Mouse (Mus musculus): ENCODE results near the gene Zbtb20.

Zbtb20 gene

DNA sequence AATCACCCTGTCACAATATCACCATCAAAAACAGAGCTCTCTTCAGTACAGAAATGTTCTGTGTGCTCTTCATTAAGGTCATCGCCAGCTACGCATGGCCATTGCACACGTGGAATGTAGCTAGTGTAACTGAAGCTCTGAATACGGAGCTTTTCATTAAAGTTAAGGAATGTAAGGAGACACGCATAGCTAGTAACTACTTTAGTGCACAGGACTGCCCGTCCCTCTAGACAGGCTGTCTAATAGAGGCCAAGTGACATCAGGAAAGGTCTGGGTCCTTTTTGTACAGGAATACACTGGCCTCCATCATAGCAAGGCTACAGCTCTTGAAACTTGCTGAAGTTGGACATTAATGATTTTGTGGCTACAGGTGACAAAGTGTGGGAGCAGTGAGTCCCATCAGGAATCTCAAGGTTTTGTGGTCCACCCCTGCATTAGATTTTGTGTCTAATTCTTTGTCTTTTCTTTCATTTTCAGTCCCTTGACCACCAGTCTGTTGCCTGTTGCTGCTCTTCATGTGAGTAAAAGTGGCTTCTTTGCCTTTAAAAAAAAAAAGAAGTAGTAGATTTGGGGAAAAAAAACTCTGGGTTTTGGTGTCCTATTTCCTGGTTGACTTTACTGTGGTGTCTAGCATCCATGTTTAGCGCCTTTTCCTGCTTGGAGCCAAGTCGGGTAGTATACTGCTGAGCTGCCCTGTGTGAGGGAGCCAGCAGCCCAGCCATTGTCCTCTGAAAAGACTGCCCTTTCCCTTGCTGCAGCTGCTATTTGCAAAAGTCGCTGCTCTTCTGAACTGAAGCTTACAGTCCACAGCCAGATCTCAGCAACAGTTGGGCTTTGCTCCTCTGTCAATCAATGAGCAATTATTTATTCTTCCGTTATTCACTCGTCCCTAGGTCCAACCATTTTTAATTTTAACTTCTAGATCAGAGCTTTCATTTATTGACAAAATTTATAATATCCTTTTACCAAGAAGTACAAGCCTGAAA lies 587.1 kb downstream of the Zbtb20 start:
- DNase-seq: peak; percentile 35

DNA sequence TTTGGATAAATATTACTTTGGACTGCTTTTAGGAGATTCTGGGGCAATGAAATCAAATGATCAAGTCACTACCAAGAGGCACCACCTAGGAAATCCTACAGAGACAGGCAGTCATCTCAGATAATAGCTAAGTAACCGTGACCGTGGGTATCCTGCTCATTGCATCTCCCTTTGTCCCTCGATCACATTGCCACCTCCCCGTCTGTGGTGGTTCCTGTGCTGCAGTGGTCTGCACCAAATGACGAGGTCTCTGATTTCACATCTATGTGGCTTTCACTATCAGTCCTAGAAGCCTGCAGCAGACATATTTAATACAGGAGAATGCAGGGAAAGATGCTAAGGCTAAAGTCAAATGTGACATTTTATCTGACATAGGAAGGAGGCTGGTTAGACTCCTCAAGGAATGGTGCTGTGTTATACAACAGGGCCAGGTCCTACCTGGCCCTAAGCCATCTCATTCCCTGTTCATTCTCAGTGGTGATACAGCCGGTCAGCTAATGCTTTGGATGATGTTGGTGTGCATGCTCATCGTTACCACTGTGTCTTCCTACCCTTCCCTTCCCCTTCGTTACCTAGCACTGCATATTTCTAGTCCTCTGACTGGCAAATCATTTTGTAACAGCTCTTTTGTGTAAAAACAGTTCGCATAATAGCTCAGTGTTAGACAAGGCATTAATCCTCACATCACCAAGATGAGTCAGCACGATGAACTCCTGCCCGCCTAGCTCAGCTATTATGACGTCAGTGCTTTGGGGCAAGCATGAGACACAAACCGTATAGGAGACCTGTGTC lies 588.2 kb downstream of the Zbtb20 start:
- no peak for DNase-seq

DNA sequence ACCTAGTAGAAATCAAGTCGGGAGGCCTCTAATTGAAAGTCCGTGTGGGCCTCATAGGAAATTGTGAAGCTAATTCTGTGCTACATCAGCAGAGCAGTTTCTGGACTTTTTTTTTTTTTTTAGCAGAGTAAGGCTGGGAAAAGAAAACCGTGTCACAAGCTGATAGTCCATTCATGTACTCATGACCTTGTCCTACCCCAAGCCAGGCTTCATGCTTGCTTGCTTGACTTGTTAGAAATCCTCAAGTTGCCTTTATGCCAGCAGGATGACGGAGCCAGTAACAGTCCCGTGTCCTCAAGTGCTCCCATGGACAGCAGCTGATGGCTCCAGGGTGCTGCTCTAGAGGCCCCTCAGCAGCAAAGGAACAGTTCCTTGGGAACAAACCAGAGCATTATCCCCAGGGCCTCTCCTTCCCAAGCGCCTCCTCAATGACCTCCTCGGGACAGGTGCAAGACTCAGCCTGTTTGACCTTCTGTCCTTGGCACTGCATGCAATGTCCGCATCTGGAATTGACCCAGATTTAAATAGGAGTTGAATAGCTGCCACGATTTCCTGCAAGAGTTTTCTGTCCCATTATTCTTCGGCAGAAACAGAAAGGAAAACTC lies 588.9 kb downstream of the Zbtb20 start:
- peak; percentile 85 for DNase-seq

DNA sequence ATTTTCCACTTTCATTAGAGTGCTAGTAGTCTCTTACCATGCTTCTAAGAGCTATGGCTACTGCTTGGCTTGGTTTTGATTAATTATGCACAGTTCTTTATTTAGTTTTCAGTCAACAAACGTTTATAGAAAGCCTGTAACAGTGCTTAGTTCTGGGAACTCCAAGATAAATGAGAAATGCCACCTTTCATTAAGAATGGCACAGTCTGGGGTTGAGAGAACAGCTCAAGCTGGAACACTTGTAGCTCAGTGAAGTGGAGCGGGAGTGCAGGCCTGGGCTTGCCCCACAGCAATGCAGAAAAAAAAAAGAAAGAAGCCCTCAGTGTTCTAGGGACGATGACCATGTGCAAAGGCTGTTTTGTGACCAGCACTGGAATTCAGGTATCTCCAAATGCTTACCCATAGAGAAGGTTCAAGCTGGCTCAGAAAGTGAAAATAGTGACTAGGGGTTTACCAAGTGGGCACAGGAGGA lies 589.7 kb downstream of the Zbtb20 start:
- DNase-seq: no peak

DNA sequence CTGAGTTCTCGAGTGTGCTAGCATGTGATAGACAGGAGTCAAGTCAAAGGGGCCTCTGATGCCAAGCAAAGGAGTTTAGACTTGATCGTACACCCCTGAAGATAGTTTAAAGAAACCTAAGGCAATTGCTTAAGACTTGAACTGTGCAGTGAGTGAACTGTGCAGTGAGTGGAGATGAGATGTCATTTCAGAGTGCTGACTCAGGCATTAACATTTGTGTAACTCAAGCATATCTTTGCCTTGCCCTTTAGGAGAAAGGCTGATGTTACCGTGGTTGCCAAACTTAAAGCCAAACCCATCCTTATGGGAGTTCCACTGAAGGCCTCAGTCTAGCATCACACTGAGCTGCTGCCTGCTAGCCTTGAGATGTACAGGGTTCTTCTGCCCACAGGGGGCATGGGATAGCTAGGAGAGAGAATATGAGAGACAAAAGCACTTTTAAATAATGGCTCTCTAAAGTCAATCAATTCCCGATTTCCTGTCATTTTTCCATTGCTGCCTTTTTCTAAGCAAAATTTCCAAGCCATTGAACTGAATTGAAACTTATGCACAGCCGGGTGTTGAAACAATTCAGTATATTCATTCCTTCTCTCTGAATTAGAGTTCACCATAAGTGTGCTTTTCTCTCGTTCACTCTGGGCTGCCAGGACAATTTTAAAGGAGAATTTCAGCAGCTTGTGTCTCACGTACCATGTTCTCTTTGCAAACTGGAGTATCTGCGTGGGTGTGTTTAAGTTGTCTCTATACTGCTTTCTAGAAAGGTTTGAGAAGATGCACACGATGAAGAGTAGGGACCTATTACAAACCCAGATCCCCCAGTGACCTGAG lies 590.5 kb downstream of the Zbtb20 start:
- no peak for DNase-seq

DNA sequence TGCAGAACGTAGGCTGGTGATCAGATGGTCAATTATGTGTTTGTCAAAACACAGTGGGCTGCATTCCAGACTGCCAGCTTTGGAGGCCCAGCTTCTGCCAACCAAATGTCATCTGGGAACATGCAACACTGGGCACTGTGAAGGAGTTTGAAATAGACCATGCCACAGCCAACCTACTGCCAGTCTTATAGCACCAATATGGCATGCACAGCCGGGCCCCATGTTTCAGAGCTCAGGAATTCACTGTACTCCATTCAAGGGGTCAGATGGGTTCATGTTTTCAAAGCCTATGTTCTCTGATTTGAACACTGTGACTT lies 591.0 kb downstream of the Zbtb20 start:
- no peak for DNase-seq

DNA sequence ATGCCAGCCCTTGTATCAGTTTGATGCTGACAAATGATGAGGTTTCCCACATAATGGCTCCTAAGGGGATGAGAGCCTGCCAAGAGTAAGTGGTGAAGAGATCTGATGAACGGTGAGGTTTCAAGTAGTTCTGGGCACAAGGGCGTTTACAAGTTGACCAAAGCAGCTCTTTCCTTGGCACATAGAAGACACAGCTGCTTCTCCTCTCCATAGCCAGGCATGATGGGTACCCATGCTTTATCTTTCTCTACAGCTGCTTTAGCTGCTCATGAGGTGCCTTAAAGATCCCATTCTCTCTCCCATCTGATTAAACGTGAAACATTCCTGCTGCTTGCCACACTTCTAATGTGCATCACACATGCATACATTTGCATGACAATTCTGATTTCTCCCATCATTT lies 595.4 kb downstream of the Zbtb20 start:
- no peak for DNase-seq

DNA sequence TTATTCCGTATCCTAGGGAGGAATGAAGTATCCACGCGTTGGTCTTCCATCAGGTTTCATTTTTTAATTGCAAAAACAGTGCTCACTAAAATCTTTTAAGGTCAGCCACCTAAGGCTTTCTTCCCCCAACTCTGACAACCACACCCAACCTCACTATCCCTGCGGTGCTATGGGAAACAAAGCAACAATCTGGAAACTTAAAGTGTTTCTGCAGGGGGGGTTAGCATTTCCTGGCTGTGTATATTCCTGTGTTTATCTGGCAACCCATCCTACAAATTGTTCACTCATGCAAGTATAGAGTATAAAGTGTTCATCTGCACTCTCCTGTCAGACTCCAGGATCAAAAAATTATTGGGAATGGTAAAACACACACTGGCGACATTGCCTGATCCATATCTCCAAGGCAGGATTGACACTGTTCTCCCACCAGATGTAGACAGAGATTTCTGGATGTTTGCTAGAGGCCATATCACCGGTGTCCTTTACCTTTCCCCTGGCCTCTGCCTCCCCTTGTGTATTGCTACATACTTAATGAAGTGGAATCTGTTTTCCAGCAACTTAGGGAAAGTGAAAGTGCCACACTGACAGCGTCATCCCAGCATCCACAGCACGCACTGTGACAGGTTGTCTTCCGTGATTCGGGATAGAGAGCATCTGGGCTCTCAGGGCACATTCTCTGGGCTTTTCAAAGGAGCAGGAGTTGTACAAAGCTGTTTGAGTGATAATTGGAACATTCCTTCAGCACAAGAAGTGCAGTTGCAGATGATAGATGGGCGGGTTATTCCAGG lies 599.5 kb downstream of the Zbtb20 start:
- DNase-seq: no peak

DNA sequence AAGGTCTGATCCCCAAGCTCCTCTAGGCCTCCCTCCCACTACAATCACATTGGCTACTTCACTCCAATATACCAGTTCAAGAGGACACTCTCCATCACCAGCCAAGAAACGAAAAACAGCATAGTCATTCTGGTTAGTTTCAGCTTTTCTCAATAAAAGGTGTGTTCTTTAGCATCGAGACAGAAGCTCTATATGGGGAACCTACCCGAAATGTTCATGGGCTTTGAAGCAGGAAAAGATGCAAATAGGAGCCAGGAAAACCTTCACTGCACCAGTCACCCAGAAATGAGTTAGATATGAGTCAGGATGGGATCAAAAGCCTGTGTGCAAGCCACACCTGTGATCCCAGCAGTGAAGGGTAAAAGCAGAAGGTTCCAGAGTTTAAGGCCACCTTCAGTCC lies 601.2 kb downstream of the Zbtb20 start:
- no peak for DNase-seq

DNA sequence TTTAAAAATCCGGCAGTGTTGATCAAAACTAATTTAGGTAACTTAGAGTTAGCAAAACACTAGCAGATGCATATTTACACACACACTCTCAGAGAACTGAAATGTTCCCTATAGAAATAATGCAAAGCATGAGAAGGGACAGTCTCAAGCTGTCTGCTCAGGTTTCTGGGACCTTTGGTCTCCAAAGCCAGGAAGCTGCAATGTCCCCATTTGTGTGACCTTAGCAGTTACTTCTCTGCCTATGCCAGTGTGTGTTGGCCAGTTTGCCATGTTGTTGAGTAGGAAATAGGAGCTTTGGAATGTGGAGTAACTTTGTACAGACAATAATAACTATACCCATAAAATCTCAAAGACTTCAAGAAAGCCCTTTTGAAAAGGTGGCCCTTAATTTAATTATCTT lies 602.7 kb downstream of the Zbtb20 start:
- no peak for DNase-seq

DNA sequence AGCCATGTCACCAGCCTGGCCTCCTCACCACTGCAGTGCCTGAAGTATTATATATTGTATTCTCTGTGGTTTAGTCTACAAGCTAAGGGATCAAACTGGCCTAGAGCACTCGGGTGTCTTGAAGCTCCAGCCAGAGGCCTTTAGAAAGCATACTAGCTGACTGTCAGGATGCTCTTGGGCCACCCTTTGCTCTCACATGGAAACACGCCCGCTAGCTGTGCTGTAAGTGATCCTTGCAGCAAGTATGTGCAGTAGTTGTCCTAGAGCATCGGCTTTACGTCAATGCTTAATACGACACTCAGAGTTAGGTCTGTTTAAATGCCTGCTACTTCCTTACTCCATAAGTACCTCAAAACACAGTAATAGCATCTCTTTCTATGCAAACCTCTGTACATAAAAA lies 604.9 kb downstream of the Zbtb20 start:
- DNase-seq: no peak

DNA sequence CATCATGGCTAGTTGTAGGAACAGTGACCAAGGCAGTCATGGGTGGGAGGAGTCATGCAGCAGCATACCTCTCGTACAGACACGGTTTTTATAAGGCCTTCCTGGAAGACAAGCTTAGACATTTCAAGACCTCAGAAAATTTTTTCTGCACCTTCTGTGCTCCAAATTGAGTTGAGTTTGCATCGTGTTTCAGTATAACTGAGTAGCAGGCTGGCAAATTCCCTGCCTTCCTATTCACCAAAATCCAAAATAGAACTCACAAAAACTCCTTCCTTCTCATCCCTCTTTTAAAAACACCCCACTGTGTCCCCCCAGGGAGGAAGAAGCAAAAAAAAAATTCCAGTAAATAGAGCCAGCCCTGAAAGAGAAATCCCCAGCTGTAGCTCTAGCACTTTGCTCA lies 606.4 kb downstream of the Zbtb20 start:
- DNase-seq: no peak

DNA sequence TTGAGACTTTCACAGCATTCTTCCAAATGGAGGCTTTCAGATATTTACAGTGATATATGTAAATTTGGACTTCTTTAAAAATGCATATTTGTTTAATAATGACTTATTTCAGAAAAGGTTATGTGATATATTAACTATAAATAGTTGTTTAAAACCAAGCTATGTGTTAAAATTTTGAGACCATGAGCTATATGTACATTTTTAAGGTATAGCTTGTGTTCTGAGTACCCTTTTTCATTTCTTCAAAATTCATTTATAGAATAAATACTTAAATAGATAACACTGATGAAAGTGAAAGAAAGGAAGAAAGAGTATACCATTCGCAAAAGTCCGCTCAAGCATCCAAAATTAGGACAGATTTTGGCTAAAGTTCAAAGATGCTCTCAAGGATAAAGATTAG lies 607.1 kb downstream of the Zbtb20 start:
- no peak for DNase-seq

DNA sequence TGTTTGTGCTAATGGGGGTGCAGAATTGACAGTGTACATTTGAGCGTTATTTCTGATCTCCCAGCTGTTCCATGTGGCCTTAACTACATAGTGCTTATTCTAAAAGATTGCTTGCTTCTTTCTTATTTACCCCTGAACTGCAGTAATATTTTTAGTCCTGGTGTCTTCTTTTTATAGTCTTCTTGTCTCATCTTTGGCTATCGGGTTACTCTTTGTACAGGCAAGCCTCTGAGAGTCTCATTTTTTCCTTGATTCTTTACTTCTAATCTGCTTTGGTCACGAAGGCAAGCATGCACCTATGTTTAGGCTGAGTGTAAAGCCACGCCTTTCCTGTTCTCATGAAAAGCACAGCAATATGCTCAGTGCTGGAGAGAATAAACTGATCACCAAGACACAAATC lies 608.7 kb downstream of the Zbtb20 start:
- DNase-seq: no peak

DNA sequence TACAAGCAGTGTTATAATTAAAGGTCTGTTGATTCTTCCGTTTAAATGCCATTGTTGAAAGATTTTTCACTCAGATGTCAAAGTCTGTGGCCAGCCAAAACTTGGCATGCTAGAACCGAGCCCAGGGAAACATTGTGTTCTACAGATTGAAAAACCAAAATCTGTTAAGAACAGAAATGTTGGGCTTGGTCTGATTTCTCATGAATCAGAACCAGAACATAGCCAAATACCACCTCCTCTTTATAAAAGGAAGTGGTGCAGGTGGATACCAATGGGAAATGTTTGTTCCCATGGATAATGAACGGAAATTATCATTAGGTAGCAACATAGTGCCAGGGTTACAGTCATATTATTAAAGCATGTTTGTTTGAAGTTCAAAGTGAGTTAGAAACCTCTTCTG lies 613.7 kb downstream of the Zbtb20 start:
- DNase-seq: no peak

DNA sequence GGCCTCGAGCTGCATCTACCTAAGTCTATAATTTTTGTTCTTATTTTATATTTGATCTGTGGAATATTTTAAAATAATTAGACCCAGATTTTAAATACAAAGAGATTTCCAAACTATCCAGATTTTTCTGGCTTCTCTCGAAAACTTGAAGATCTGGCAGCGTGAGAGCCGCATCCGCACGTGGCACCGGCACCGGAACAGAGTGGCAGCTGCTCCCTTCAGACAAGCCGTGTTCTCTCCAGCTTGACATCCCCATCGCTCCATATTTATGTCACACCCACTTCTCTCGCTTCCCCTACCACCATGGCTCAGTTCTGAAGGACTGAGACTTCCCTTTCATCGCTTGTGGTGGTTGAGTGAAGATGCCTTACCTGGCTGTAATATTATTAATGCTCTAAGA lies 614.3 kb downstream of the Zbtb20 start:
- DNase-seq: no peak

DNA sequence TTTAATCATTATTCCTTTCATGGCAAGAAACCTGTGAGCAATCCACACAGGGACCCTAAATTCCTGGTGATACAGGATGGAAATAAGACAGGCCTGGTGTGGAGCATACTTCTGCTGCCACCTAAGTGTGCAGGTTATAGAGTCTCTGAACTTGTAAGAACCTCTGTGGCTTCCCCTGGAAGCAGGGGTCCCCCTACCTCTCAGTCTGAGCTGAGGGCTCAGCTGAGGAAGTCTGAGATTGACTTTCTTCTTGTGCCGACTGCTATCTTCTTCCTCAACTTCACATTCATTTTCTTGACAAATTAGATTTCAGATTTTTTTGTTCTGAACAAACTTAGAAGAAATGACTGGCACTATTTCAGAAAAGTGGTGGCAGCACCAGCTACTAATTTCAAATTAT lies 617.2 kb downstream of the Zbtb20 start:
- no peak for DNase-seq

DNA sequence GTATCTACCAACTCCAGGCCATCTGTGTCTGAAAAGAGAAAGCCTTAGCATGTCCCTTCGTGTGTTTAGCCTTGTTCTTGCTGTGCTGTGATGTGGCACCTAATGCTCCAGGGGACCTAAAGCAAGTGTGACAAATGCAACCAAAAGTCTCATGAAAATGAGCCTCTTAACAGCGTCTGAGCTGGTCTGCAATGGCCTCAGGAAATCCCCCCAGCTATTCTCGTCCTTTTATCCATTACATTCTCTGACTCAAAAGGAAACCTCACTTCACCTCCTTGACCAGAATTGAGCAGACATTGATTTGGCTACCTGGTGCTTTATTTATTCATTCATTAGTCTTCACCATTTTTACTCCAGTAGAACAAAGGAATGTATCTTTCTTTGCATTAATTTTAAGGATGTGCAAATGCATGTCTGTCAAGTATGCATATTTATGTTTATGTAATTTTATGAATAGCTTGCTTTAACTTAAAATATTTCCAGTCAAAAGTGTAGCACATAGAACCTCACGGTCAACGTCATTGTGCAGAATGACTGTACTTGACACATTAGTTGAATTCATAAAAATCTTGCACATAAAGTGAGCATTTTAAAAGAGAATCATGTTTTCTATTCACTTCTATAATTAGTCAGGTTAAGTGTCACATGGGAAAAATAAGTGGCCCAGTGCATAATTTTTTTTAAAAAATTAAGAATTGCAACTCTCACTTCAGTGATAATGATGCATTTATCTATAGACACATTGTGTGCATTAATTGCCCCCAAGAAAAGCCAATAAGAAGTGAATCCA lies 618.1 kb downstream of the Zbtb20 start:
- DNase-seq: no peak

DNA sequence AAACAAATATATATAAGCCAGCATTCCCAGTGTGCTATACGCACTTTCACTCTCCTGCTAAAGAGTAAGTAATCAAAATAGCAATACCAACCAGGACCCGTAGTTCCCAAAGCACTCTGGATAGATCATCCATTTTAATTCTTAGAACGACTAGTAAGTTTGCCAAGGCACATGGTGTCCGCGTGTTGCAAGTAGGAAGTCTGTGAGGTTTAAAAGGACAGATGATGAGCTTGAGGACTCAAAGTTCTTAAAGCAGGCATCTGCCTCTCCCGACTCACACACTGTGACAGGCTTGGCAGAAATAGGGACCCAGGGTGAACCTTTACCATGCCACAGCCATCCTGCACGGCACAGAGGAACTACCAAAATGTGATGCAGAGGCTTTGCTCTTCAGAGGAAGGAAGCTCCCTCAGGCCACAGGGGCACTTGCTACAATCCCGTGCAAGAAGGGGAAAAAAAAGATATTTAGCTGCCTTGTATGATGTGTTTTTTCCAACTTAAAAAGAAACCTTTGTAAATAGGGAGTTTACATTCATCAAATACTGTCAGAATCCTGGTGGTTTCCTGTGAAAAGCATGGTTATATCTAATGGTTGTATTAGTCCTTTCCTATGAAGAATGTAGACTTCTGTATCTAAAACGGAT lies 619.6 kb downstream of the Zbtb20 start:
- DNase-seq: no peak

DNA sequence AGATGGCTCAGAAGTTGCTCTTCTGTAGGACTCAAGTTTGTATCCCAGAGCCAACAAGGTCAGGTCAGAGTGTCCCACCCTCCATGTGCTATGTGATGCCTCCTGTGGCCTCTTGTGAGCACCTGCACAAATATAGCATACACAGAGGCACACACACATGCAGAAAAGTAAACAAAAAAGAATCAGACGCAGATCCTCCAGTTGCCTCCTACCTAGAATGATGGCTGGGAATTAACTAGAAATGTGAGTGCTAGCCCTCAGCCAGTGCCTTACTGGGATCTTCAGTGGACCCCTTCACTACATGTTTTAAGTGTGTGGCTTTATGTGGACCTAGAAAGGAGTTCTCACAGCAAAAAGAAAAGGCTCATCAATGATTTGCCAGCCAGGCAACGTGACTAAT lies 621.4 kb downstream of the Zbtb20 start:
- no peak for DNase-seq

Data from kidney, postnatal 14 days (tissue).